In the genomic region with DNA sequence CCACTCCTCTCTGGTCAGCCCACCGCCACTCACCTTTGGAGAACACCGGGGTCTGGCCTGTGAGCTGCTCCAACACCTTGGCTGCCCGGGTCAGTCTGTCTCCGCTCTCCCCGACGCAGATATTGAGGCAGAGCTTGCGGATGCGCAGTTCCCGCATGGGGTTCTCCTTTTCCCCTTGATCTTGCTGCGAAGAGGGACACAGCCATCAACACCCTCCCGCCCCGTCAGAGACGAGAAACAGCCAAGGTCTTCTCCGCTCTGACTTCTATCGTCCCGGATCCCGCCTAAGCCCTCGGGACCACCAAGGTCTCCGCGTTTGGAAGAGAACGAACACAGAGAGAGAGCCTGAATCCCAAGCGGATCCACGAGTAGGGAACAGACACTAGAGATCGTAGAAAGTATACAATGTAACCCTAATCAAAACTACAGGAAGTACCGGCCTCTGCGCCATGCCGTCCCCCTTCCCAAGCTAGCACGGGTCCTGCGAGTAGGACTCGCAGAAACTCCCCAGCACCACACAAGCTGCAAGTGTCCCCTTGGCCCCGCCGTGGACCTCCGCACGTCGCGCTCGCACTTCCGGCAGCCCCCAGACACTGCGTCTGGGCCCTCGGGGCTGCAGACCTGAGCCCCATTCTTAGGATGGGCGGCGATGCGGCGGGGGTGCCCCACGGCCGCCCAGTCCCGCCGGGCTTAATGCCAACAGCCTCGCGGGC, we compare ENCODE assay signal across 8 mouse cellular contexts. TPM values are rescaled to one million over a fixed set of nuclear protein-coding genes. Genes with fewer than 3 reads are reported as not detected.
DNase-seq lines count a peak whose midpoint lies in the region; ATAC-seq lines count a peak whose summit lies in the region.

No protein-coding gene starts in this region.

- peaks cover 45% of the 10 kb centered on the region for H3K36me3 ChIP-seq in heart, embryonic 13.5 days
- peaks cover 49% of the 10 kb centered on the region for H3K36me3 ChIP-seq in liver, embryonic 12.5 days

- peak overlapping the region; percentile 98 for H3K4me2 ChIP-seq in heart, embryonic 13.5 days
- peak overlapping the region; percentile 82 for H3K4me2 ChIP-seq in liver, embryonic 12.5 days

- H3K9me3 ChIP-seq in heart, embryonic 13.5 days: no peaks in the 10 kb centered on the region
- no peaks in the 10 kb centered on the region for H3K9me3 ChIP-seq in liver, embryonic 12.5 days (replicated peaks)

- peaks cover 24% of the 10 kb centered on the region for H3K4me1 ChIP-seq in heart, embryonic 13.5 days
- peaks cover 52% of the 10 kb centered on the region for H3K4me1 ChIP-seq in liver, embryonic 12.5 days

- DNase-seq in embryo, embryonic 11 days: peak; percentile 76
- DNase-seq in embryo, embryonic 10.5 days (ENCODE audit: low spot score): no peak
- DNase-seq in right cerebral cortex, postnatal 25 days: peak; percentile 16
- DNase-seq in right cerebral cortex, postnatal 10 days (ENCODE audit: low spot score in 2 of 2): no peak
- DNase-seq in spleen, postnatal 10 days (ENCODE audit: low spot score in 2 of 2): peak; percentile 32 to 59
- DNase-seq in cerebellum, adult 11-12 months: no peak

- 0 out of 2 replicates have a peak, but pooled peaks have one; percentile 23 for ATAC-seq in heart, embryonic 13.5 days (ENCODE audit: extremely low read depth, insufficient number of reproducible peaks, low FRiP score, low TSS enrichment)
- peak; percentile 67 for ATAC-seq in liver, embryonic 12.5 days

- WGBS in heart, embryonic 13.5 days: under 1% methylated on average over 50 of the region's 50 CpGs
- WGBS in liver, embryonic 12.5 days (ENCODE audit: insufficient replicate concordance): under 1% methylated on average over 50 of the region's 50 CpGs

- no peaks in the 10 kb centered on the region; the same call in 1 of the 2 replicates for H3K27me3 ChIP-seq in heart, embryonic 13.5 days (replicated peaks)
- H3K27me3 ChIP-seq in liver, embryonic 12.5 days (replicated peaks): peaks cover 24% of the 10 kb centered on the region

- H3K9ac ChIP-seq in heart, embryonic 13.5 days: peak overlapping the region; percentile 100
- H3K9ac ChIP-seq in liver, embryonic 12.5 days: peak overlapping the region; percentile 99

- H3K27ac ChIP-seq in heart, embryonic 13.5 days (replicated peaks): peak overlapping the region; percentile 90
- peak overlapping the region; percentile 89 for H3K27ac ChIP-seq in liver, embryonic 12.5 days

- peak overlapping the region; percentile 96 for H3K4me3 ChIP-seq in heart, embryonic 13.5 days
- peak overlapping the region; percentile 99 for H3K4me3 ChIP-seq in liver, embryonic 12.5 days

RNA-seq across cellular contexts. Expression of gene Rpl11, which starts 0.5 kb away (rescaled TPM):
- polyA plus RNA-seq in heart, embryonic 13.5 days (2015; fragmentation: Nextera tagmentation; extraction: Ambion mirVana): 270 and 324 TPM in 2 replicates
- polyA plus RNA-seq in liver, embryonic 12.5 days (2016; fragmentation: Nextera tagmentation; extraction: Ambion mirVana): 350 and 362 TPM in 2 replicates

RNA-seq across cellular contexts. Expression of gene Eloa, which starts 31.1 kb away (rescaled TPM):
- polyA plus RNA-seq in heart, embryonic 13.5 days (2015; fragmentation: Nextera tagmentation; extraction: Ambion mirVana): 28.5 and 29.4 TPM in 2 replicates
- 38.2 and 39.4 TPM in 2 replicates for polyA plus RNA-seq in liver, embryonic 12.5 days (2016; fragmentation: Nextera tagmentation; extraction: Ambion mirVana)

Comparison
In these comparisons a context has a peak if more than half of its experiments do, and no peak if none do; other contexts are left out.
1. DNase-seq: peak in embryo, embryonic 11 days (single experiment), right cerebral cortex, postnatal 25 days (single experiment) and spleen, postnatal 10 days (2 of 2); none in embryo, embryonic 10.5 days (single experiment), right cerebral cortex, postnatal 10 days (0 of 2) and cerebellum, adult 11-12 months (single experiment).